In genomic region chr11:117073426-117073825, GRCm38 (mm10) we compare ENCODE assay signal across 19 mouse cellular contexts. TPM values are rescaled to one million over a fixed set of nuclear protein-coding genes. Genes with fewer than 3 reads are reported as not detected.
A peak's percentile ranks its signal among the peaks of the same experiment; 100 is the strongest.
DNase-seq lines count a peak whose midpoint lies in the region; ATAC-seq and TF ChIP-seq lines count a peak whose summit lies in the region.
"Had no signal": no experiment of that assay in that cellular context is flagged by ENCODE, and none has a peak within 500 bp of the region (broad histone marks: within the 10 kb centered on the region; RNA-seq: fewer than 3 reads in every experiment).

No protein-coding gene starts in this region.

- POLR2A ChIA-PET in Patski (lab: Charles Lee), result interaction anchor here (0.6 kb wide), 1 partner anchor 237 kb away, joined by 6 read pairs; no protein-coding TSS in a partner anchor

- peak; percentile 37 for TF ChIP-seq CTCF in kidney, postnatal 0 days (IDR thresholded peaks at IDR 0.05; ENCODE audit: low read depth)
- peak; percentile 30; the same call in 1 of the 2 replicates for TF ChIP-seq CTCF in midbrain, postnatal 0 days (IDR thresholded peaks at IDR 0.05)
- peak; percentile 60 for TF ChIP-seq CTCF in Patski (IDR thresholded peaks at IDR 0.05)

- H3K4me3 ChIP-seq in kidney, postnatal 0 days (replicated peaks; ENCODE audit: low read depth, low read length), result no peak overlapping the region
- no peak overlapping the region for H3K4me3 ChIP-seq in midbrain, postnatal 0 days (ENCODE audit: low read depth, low read length)
- no peak overlapping the region for H3K4me3 ChIP-seq in midbrain, embryonic 15.5 days
- H3K4me3 ChIP-seq: embryonic facial prominence, embryonic 15.5 days; forebrain, embryonic 10.5 days; limb, embryonic 13.5 days had no signal

- peaks cover 4% of the 10 kb centered on the region; the same call in 1 of the 2 replicates for H3K36me3 ChIP-seq in kidney, postnatal 0 days (ENCODE audit: insufficient read depth, low read length)
- peaks cover 5% of the 10 kb centered on the region for H3K36me3 ChIP-seq in midbrain, postnatal 0 days (ENCODE audit: insufficient read depth, low read length)
- H3K36me3 ChIP-seq in midbrain, embryonic 15.5 days (replicated peaks), result peaks cover under 1% of the 10 kb centered on the region; the same call in 1 of the 2 replicates

- no peaks in the 10 kb centered on the region for H3K27me3 ChIP-seq in kidney, postnatal 0 days (ENCODE audit: insufficient read depth, low read length)
- no peaks in the 10 kb centered on the region; the same call in 1 of the 2 replicates for H3K27me3 ChIP-seq in midbrain, postnatal 0 days (ENCODE audit: insufficient read depth, low read length)
- no peaks in the 10 kb centered on the region for H3K27me3 ChIP-seq in midbrain, embryonic 15.5 days (replicated peaks)
- H3K27me3 ChIP-seq in Patski, result peaks cover 3% of the 10 kb centered on the region
- H3K27me3 ChIP-seq: embryonic facial prominence, embryonic 15.5 days had no signal

- CTCF ChIA-PET in Patski (lab: Charles Lee), result no interaction called here

- in situ Hi-C loops in Patski (cut with MboI; ENCODE audit: low pct_unique_long_range_greater_than_20kb), result no loop called here

- no peak for DNase-seq in kidney, postnatal 0 days (ENCODE audit: low spot score)
- DNase-seq in kidney, postnatal 10 days, result no peak
- no peak for DNase-seq in midbrain, postnatal 0 days (ENCODE audit: low spot score)
- no peak for DNase-seq in Patski (ENCODE audit: low read depth, low spot score)
- DNase-seq in gastrocnemius, adult 18-20 months (ENCODE audit: low spot score), result no peak
- DNase-seq in retina, postnatal 1 day, result no peak
- DNase-seq: adrenal gland, postnatal 25 days; cerebellum, adult 18-20 months; cerebellum, postnatal 36 days; forebrain, postnatal 0 days; kidney, adult 9 months; kidney, postnatal 4 days; lung, adult 2 months; lung, postnatal 4 days; right cerebral cortex, postnatal 4 days had no signal

- no peak for ATAC-seq in kidney, postnatal 0 days (replicated peaks; ENCODE audit: low FRiP score, low read depth)
- ATAC-seq in midbrain, postnatal 0 days (ENCODE audit: low FRiP score), result no peak
- ATAC-seq in midbrain, embryonic 15.5 days (replicated peaks), result no peak
- no peak for ATAC-seq in Patski
- ATAC-seq: forebrain, postnatal 0 days had no signal

- no peaks in the 10 kb centered on the region for H3K9me3 ChIP-seq in kidney, postnatal 0 days (replicated peaks; ENCODE audit: low read length)
- no peaks in the 10 kb centered on the region for H3K9me3 ChIP-seq in midbrain, postnatal 0 days (ENCODE audit: low read length)
- no peaks in the 10 kb centered on the region for H3K9me3 ChIP-seq in midbrain, embryonic 15.5 days
- H3K9me3 ChIP-seq: embryonic facial prominence, embryonic 15.5 days; forebrain, embryonic 10.5 days; limb, embryonic 13.5 days had no signal

- WGBS in kidney, postnatal 0 days, result 93% methylated on average over 9 of the region's 9 CpGs
- 93% methylated on average over 9 of the region's 9 CpGs for WGBS in midbrain, postnatal 0 days
- WGBS in midbrain, embryonic 15.5 days, result 92% methylated on average over 9 of the region's 9 CpGs

- peaks cover 9% of the 10 kb centered on the region for H3K4me1 ChIP-seq in kidney, postnatal 0 days (replicated peaks; ENCODE audit: insufficient read depth, low read length)
- H3K4me1 ChIP-seq in midbrain, postnatal 0 days (ENCODE audit: insufficient read depth, low read length), result 0 out of 2 replicates have a peak, but pooled peaks cover 3% of the 10 kb centered on the region
- H3K4me1 ChIP-seq in midbrain, embryonic 15.5 days, result peaks cover 21% of the 10 kb centered on the region

- H3K4me2 ChIP-seq in kidney, postnatal 0 days (ENCODE audit: low read length), result no peak overlapping the region
- no peak overlapping the region for H3K4me2 ChIP-seq in midbrain, postnatal 0 days (ENCODE audit: low read depth, low read length, poor library complexity, severe bottlenecking)
- no peak overlapping the region for H3K4me2 ChIP-seq in midbrain, embryonic 15.5 days
- H3K4me2 ChIP-seq: embryonic facial prominence, embryonic 15.5 days; limb, embryonic 13.5 days had no signal

- no peak overlapping the region for H3K9ac ChIP-seq in kidney, postnatal 0 days (ENCODE audit: low read depth, low read length)
- H3K9ac ChIP-seq in midbrain, postnatal 0 days (replicated peaks; ENCODE audit: low read length, poor library complexity, severe bottlenecking), result no peak overlapping the region
- H3K9ac ChIP-seq in midbrain, embryonic 15.5 days, result no peak overlapping the region
- H3K9ac ChIP-seq: embryonic facial prominence, embryonic 15.5 days; forebrain, postnatal 0 days; limb, embryonic 13.5 days had no signal

- H3K27ac ChIP-seq in kidney, postnatal 0 days, result no peak overlapping the region
- no peak overlapping the region for H3K27ac ChIP-seq in midbrain, postnatal 0 days (ENCODE audit: low read depth, low read length)
- no peak overlapping the region for H3K27ac ChIP-seq in midbrain, embryonic 15.5 days
- H3K27ac ChIP-seq: embryonic facial prominence, embryonic 15.5 days; forebrain, embryonic 10.5 days had no signal

RNA-seq across cellular contexts. Expression of gene Sec14l1, which starts 41.5 kb away (rescaled TPM):
- polyA plus RNA-seq in kidney, postnatal 0 days (2015; fragmentation: Nextera tagmentation; extraction: Ambion mirVana), result 87.6 and 93.7 TPM in 2 replicates
- 63.5 and 71.1 TPM in 2 replicates for total RNA-seq in midbrain, postnatal 0 days (2014; rRNA removed)
- polyA plus RNA-seq in midbrain, postnatal 0 days (2015; fragmentation: Nextera tagmentation; extraction: Ambion mirVana), result 48.0 and 49.2 TPM in 2 replicates
- 62.8 and 63.9 TPM in 2 replicates for polyA plus RNA-seq in midbrain, embryonic 15.5 days (2015; fragmentation: Nextera tagmentation; extraction: Ambion mirVana)
- polyA plus RNA-seq in Patski (2021), result 107 TPM
- total RNA-seq in gastrocnemius, adult 18-20 months (2021), result 10 to 100 TPM; 52.1 to 53.3 TPM
